Mouse (Mus musculus): ENCODE data around the gene Gck.
"Not testable (repeated sequence)": the region's sequence is repeated elsewhere in the genome, so short reads cannot be mapped to it uniquely, and the experiment has no call there.

The Gck gene

GRCm38 (mm10) chr11:5954965-5955504 is 5.2 kb upstream of the Gck start:
- peak; percentile 74 for DNase-seq (ENCODE audit: low read depth)

- no peak for DNase-seq (ENCODE audit: low read depth)
Observed at GRCm38 (mm10) chr11:5954435-5954834, 4.6 kb upstream of the Gck start.

GRCm38 (mm10) chr11:5953130-5953765 is 3.4 kb upstream of the Gck start:
- peak; percentile 79 for DNase-seq (ENCODE audit: low read depth)

- DNase-seq (ENCODE audit: low read depth) = no peak
Observed at GRCm38 (mm10) chr11:5952501-5952900, 2.6 kb upstream of the Gck start.

- DNase-seq (ENCODE audit: low read depth) = no peak
Observed at GRCm38 (mm10) chr11:5948546-5949250, 1.2 kb downstream of the Gck start.

- DNase-seq (ENCODE audit: low read depth) = no peak
Observed at GRCm38 (mm10) chr11:5947796-5948195, 2.1 kb downstream of the Gck start.

GRCm38 (mm10) chr11:5945096-5945495 is 4.8 kb downstream of the Gck start:
- DNase-seq (ENCODE audit: low read depth) = peak; percentile 70

- DNase-seq (ENCODE audit: low read depth) = no peak
Observed at GRCm38 (mm10) chr11:5942966-5943365, 6.9 kb downstream of the Gck start.

GRCm38 (mm10) chr11:5934531-5934930 is 15.3 kb downstream of the Gck start:
- not testable (repeated sequence) for DNase-seq (ENCODE audit: low read depth)

- DNase-seq (ENCODE audit: low read depth) = peak; percentile 41
Observed at GRCm38 (mm10) chr11:5931947-5932346, 17.9 kb downstream of the Gck start.

GRCm38 (mm10) chr11:5930578-5930977 is 19.3 kb downstream of the Gck start:
- no peak for DNase-seq (ENCODE audit: low read depth)

- no peak for DNase-seq (ENCODE audit: low read depth)
Observed at GRCm38 (mm10) chr11:5926696-5927220, 23.1 kb downstream of the Gck start.

GRCm38 (mm10) chr11:5924699-5925098 is 25.2 kb downstream of the Gck start:
- DNase-seq (ENCODE audit: low read depth) = no peak

GRCm38 (mm10) chr11:5920323-5920960 is 29.4 kb downstream of the Gck start:
- DNase-seq (ENCODE audit: low read depth) = peak; percentile 8

- no peak for DNase-seq (ENCODE audit: low read depth)
Observed at GRCm38 (mm10) chr11:5919606-5920005, 30.3 kb downstream of the Gck start.

GRCm38 (mm10) chr11:5918111-5918510 is 31.8 kb downstream of the Gck start:
- no peak for DNase-seq (ENCODE audit: low read depth)

- DNase-seq (ENCODE audit: low read depth) = no peak
Observed at GRCm38 (mm10) chr11:5916178-5916548, 33.7 kb downstream of the Gck start.

GRCm38 (mm10) chr11:5915429-5916177 is 34.3 kb downstream of the Gck start:
- DNase-seq (ENCODE audit: low read depth) = no peak

GRCm38 (mm10) chr11:5914940-5915339 is 34.9 kb downstream of the Gck start:
- DNase-seq (ENCODE audit: low read depth) = no peak

- DNase-seq (ENCODE audit: low read depth) = no peak
Observed at GRCm38 (mm10) chr11:5913936-5914335, 35.9 kb downstream of the Gck start.

- DNase-seq (ENCODE audit: low read depth) = no peak
Observed at GRCm38 (mm10) chr11:5913256-5913655, 36.6 kb downstream of the Gck start.

- peak; percentile 71 for DNase-seq (ENCODE audit: low read depth)
Observed at GRCm38 (mm10) chr11:5912635-5913034, 37.2 kb downstream of the Gck start.
